Mouse (Mus musculus) layer of hippocampus, adult 9-11 months (tissue): ENCODE measurements at regions not wholly inside any gene's neighbourhood (a gene's known extent, or its start where the extent isn't known, plus 50 kb on each side); places are given as distances from the start of the nearest gene placed in this dataset.

Experiments
- DNase-seq: peaks from one replicate; pipeline ENCODE4 v3.0.0; 2022

DNA sequence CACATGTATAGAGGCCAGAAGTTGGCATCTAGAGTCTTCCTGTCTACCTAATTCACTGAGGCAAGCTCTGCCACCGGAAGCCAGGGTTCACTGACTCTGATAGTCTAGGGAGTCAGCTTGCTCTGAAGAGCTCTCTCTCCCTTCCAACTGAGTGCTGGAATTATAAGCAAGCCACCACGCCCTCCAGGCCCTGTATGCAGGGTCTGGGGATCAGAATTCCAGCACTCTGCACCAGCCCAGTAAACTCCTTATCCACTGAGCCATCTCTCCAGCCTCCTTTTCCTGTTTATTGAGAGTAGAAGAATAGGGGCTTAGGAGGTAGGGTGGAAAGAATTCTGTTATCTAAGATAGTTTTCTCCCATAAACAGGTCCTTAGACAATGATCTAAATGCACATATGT lies 215.3 kb downstream of the Mreg start:
- DNase-seq = no peak

DNA sequence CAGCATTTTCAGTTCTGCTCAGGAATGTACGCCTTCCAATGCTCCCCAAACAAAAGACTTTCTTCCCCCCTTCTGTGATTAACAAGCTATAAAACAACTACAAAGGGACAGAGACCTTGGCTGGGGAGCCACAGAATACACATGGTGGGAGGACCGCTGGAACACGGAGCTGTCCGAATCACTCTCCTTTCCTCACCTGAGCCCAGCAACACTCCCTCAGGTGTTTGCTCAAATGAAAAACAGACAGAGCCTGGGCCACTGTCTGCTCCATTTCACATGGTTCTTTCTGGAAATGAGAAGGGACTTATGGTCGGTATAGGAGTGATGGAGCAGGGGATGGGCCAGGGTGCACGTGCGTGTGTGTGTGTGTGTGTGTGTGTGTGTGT lies 215.9 kb downstream of the Mreg start:
- DNase-seq = no peak

DNA sequence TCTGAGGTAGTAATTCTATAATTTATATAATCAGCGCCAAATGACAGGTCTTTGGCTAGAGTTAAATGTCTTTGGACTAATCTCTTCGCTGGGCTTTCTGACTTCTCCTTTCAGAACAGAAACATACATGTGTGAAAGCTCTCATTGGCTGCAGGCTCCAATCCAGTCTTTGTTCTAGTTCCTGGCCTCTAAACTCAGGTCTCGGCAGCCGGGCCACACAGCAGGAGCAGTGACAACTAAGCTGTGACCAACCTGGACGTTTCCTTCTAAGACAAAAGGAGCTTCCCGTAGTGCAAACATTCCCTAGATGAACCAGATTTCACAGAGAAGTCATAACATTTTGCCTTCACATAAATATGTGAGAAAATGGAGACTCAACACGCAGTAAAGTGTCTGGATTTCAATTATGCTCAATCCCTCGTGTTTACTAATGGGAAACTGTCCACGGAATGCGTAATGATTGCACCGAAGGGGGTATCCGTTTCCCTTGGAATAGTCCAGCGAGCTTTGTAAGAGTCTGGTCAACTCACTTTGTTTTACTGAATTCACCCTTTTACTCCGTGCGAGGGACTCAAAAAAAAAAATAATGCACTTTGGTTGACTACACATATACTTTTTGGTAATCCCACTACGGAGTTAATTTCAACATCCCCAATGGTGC lies 216.4 kb downstream of the Mreg start:
- DNase-seq = no peak

DNA sequence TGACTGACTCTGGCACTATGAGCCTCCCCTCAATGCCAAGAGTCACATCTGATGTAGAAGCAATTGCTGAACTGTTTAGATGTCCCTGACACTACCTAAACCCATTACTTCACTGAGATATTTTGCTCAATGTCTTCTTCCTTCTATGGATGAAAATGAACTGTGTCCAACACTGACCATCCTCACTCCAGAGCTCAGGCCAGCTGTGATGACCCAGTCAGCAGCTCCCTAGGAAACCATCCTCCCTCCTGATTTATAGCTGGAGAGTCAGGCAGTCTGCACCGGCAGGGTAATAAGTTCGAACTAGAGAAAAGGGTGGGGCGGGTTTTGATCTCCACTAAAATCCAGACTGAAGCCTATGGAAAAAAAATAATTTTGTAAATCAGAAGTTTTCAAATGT lies 221.2 kb downstream of the Mreg start:
- DNase-seq = no peak

DNA sequence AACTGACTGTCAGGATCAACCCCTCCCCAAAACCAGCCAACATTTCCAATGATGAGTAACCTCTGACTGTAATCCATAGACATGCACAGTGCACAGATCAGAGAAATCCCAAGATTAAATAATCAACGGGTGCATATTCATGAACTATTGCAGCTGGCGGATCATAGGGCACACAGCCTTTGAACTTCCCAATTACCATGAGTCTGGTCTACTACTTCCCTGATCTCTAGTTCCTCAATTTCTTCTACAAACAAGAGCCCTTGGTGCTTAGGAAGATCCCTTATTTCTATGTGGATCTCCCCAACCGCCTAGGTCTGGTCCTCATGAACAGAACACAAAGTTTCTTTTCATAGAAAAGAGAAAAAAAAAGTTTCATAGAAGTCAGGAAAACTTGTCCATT lies 224.0 kb downstream of the Mreg start:
- no peak for DNase-seq

DNA sequence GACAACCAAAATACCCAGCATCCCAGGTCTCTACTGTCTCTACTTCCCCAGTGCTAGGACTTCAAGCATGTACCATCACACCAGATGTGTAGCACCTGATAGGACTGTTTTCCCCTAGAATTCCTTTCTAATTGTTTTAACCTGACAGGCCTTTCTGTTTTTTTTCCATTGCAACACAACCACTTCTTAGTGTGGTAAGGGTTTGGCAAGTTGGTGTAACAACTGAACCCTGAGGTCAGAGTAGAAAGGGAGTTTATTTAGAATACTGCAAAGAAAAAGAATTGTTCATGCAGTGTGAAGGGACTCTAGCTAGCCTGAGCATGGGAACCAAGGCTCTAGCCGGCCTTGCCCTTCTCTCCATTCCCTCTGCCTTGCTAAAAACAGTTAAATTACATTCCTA lies 226.1 kb downstream of the Mreg start:
- no peak for DNase-seq

DNA sequence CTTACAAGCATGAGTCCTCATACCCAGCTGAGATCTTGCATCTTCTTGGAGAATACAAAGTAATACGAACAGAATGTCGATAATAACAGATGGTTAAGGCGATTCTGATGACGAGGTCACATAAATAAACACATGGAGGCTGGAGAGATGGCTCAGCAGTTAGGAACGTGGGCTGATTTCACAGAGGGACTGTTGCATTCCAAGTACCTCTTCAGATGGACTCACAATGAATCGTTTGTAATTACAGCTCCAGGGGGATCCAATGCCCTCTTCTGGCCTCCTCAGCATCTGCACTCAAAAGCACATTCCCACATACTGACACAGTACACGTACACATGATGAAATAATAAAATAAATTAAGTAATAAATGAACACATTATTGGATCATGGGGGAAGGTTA lies 228.3 kb downstream of the Mreg start:
- no peak for DNase-seq

DNA sequence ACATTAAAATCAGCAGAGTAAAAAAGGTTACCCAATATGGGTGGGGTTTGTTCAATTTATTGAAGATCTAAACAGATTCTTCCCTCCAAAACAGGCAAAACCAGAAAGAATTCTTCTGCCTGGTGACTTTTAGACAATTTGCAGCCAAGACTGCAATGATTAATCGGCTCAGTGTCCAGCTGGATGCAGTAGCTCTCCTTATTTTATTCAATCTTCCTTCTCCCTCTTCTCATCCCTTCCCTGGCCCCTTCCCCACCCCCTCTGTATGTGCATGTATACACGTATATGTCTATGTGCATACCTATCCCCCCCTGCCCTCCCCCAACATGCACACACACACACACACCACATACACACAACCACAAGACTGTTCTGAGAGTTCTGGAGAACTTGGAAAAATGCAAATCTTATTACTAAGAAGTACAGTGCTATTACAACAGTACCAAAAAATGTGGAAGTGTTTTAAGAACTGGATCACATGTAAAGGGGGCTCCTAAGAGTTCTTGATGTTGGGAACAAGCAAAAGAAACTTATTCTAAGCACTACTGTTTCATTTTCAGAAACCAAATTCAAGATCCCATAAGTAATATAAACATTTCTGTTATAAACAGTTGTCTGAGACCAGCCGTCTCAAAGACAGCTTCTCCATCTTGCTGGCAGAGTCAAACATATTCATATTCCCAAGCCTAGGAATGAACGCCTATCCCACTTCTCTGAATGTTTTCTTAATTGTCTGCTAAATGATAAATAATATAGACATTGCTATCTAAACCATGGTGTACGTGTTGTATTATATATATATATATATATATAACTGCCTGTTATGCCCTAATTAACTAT lies 229.5 kb downstream of the Mreg start:
- DNase-seq = no peak

DNA sequence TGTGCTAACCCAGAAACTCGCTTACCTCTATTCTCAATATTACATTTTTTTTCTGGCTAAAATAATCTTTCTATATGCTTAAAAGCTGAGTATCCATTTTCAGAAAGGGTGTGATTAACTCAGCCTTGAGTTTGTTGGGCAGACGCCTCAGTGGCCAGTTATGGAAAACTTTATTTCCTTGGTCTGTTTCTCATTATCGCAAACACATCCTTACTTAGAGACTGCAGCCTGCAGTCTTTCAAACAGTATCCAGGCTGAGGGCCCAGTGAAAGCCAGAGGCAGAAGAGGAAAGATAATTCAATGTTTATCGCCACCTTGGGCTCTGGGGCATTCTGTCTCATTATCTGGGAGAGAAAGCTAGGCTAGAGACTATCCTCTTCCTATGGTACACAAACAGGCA lies 231.5 kb downstream of the Mreg start:
- no peak for DNase-seq

DNA sequence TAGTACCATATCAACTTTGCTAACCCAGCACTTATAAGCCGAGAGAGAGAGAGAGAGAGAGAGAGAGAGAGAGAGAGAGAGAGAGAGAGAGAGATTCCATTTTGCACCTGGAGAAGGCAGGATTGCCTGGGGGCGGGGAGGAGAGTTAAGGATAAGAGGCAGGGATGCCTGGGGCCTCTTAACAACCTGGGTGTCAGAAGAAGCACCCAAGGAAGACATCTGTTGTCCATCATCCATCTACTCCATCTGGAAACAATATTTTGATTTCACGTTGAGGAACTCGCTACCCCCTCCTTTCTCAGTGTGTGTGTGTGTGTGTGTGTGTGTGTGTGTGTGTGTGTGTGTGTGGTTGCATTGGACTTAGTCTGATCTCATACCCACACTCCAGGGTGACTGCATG lies 232.8 kb downstream of the Mreg start:
- DNase-seq = no peak

DNA sequence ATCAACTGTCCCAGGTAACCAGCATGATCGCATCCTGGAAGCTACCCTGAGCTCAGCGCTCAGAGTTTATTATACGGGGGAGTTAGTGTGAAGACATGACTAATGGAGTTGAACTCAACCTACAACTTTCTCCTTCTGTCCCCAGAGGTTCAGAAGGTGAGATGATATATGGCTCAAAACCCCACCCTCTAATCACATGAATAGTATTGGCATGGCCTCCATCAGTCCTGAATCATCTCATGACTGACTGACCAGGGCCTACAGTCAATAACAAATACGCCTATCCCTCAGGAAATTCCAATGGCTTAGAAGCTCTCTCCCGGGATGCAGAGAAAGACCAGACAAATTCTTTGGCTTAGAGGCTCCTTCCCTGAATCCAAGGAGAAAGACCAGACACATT lies 234.7 kb downstream of the Mreg start:
- DNase-seq = no peak

DNA sequence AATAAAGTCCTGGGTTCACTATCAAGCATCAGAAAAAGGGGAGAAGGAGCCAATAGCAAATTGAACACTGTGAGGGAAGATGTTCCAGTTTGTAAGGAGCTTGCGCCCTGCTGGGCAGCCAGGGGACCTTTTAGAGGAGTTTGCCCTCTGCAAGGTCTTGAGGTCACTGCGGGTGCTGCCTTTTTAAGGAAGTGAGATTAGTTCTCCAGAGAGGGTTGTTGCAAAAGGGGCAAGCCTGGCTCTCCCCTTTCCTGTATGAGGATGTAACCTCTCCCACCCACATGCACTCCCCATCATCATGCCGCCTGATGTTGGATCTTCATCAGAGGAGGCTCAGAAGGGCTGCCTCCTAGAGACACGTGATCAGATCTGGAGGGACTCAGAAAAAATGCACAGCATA lies 237.4 kb downstream of the Mreg start:
- DNase-seq = peak; percentile 31

DNA sequence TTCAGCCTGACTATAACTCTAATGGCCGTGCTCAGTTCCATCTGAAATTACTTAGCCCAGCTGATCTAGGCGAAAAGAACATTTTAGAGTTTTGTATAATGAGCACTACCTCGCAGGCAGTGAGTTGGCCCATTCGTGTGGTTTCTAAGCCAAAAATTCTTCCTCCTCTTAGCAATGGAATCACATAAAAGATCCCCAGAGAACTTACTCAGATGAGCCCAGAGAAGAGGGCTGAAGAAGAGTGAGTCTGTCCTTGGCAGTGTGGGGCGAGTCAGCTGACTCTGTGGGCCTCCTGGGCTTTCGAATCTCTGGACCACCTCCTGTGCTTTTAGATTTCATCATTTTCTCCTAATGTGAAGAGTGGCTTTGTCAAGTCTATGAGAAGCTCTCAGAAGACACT lies 240.2 kb downstream of the Mreg start:
- DNase-seq = peak; percentile 3

DNA sequence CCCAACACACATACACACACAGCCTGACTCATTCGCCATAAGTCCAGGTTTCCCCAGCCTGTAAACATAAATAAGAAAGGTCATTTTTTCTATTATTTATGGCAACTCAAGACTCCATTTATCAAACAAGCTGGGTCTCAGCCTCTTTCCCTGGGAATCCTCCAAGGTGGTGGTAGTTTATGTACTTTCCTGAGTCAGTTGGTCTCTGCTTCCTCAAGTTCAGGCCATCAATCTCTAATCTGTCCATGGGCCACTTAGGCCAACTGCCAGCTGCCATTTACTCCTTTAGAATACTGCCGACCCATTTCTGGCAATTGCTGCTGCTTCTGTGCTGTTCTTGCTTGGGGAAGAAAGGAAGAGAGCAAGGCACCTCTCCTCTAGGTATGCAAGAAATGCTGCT lies 241.3 kb downstream of the Mreg start:
- DNase-seq = no peak

DNA sequence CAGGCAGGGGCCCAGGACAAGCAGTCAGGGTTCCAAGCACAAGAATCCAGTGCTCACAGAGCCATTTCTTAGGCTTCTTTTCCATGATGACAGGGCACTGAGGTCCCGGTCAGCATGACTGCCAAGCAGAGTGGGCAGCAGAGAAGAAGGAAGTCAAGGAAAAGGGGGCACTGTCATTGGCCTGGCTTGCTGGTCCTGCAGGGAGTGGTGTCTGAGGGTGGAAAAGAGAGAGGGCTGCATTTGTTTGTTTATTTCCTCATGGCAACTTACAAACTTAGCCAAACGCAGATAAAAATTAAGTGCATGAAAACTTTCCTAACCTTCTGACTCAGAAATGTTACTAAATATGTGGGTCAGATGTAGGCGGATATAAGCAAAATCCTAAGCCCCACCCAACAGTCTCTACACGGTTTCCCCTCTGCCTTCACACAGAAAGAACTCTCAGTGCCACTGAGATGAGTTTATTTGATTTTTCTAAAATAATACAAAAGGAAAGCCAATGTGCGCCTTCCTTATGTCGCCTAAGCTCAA lies 244.5 kb downstream of the Mreg start:
- DNase-seq = no peak

DNA sequence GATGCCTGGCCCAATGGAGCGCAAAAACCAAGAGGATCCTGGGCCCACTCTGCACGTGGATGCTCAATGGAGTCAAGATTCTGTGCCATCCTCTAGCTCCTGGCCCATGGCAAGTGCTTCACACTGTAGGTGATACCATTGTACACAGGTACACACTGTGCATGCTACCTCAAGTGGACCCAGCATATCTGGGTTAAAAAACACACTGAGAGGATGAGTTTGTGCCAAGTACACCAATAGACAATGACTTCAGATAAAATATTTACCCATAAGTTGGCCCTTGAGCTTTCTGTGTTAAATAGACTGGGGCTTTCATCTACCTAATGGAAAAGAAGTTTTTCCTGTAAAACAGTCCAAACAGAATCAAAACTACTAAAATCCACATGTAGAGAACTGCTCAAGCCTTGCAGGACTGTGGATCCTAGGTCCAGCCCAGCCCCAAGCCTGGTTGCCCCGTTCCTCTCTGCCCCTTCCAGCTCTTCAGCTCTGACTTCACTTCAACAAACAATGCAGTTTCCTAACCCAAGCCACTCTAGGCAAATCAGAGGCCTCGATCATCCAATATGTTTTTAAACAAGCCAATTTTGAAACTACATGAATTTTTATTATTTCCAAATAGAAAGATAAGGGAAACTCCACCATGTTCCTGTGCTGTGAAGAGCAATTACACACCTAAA lies 247.5 kb downstream of the Mreg start:
- DNase-seq = no peak

DNA sequence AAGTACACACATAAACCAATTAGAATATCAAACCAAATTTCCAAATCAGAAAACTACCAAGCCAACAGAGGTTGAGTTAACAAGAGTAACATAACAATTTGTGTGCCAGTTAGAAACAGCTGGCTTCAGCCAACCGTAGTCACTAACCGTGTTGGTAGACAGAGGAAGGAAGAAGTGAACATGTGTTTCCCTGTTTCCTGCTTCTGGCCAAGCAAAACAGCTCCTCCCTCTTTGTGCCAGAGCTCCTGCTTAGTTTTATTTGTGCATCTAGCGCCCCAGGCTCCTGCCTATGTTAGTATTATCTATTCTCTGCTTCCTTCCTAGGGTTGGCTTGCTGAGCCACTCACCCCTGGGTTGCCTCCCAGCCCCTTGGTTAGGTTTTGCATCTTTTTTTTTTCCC lies 255.2 kb downstream of the Mreg start:
- DNase-seq = no peak

DNA sequence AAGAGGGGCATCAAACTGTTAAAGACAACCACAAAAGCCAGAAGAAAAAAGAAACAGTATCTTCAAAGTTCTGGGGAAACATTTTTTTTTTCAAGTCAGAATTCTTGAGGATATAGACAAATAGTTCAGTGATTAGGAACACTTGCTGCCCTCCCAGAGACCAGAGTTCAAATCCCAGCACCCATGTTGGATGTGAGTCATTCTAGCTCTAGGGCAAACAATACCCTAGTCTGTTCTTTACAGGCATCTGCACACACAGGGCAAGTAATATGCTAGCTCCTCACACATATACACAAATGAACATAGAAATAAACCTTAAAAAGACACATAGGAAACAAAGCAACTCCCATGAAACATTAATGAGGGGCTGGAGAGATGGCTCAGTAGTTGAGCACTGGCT lies 256.8 kb downstream of the Mreg start:
- DNase-seq = no peak

DNA sequence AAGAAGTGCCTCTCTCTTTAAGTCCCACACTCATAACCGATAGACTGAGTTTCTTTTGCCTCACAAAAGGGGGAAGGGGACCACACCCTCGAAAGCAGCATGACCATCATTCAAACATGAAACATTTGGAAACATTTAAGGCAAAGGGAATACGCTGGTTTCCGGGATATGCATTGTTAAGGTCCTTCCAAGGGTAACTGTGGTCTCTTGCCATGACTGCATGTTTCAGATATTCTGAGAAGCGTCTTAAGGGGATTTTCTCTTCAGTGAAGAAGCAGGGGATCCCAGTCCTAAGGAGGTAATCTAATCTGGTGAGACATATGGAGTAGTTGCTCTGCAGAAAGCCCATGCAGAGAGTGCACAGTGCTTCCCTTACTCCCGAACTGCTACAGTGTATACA lies 258.8 kb downstream of the Mreg start:
- no peak for DNase-seq

DNA sequence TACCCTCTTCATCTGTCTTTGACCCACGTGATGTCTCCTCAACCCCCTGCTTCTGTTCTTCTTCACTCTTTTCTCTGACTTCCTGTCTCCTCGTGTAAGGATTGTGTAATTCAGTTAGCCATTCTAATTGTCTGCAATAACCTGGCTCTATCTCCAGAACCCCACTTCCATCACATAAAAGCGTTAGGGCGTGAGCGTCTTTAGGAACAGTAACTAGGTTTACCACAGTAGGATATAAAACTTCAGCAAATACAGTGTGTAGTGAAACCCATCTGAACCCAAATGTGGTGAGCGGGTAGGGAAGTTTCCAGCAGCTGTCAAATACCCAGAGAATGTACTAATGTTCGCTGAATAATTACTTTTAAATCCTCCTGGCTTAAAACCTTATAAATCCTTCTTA lies 262.6 kb downstream of the Mreg start:
- DNase-seq = no peak

DNA sequence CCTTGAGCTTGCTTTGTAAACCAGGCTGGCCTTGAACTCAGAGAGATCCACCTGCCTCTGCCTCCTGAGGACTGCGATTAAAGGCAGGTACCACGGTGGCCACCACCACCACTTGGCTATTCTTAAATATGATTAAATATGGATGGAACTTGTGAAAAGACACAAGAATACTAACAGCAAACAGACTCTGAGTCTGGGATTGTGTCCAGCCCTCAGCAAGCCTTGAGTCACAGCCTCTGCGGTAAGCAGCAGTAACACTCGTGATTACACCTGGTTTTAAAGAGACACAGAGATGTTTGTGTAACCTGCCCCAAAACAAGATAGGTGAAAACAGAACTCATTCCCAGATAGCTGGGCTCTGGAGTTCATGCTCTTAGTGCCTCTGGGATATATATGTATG lies 263.4 kb downstream of the Mreg start:
- DNase-seq = no peak

DNA sequence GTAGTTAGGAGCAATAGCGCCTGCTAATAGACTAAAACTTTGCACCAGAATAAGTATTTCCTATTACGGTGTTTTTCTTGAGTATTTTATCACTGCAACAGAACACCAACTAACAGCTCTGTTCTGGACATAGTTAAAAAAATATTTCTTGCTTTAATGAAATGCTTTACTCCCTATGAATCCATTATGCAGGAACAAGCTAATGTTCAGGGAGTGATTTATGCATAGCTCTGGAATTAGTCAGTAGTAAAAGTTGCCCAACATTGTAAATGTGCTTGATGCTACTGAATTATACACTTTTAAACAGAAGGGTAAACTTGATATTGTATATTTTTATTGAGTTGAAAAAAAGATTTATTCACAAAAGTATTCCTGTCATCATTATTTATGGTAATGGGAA lies 264.6 kb downstream of the Mreg start:
- DNase-seq = no peak

DNA sequence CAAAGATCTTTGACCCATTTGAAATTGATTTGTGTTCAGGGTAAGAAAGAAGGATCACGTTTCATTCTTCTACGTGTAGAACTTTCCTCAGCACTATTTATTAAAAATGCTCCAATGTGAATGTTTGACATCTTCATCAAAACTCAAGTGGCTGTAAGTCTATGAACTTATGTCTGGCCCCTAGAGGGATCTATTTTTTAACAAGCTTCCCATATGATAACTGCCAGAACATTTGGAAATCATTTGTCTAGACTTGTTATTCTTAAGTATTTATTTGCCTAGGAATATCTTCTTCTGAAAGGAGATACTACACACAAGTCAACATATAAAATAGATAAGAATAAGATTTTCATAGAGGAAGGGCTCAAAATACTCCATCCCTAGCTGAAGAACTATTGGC lies 265.2 kb downstream of the Mreg start:
- no peak for DNase-seq

DNA sequence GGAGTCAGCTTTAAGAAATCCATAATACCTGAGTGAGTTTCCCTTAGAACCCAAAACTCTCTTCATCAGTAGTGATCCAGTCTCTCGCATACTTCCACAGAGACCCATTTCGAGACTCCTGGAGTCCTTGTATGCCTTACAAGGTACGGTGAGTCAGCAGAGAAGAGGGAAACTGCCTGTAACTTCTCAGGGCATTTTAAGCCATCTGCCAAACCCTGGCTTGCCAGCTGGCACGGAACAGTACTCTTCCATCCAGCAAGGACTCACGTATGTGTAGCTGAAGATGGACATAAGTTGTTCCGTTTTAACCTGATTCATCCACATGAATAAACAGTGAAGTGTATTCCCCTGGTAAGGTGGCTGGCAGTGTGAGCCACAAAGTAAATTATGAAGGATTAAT lies 267.0 kb downstream of the Mreg start:
- peak; percentile 6 for DNase-seq
